Mouse (Mus musculus): ENCODE data around the gene Hist1h2bh.
A peak's percentile ranks its signal among the peaks of the same experiment; 100 is the strongest.

DNA sequence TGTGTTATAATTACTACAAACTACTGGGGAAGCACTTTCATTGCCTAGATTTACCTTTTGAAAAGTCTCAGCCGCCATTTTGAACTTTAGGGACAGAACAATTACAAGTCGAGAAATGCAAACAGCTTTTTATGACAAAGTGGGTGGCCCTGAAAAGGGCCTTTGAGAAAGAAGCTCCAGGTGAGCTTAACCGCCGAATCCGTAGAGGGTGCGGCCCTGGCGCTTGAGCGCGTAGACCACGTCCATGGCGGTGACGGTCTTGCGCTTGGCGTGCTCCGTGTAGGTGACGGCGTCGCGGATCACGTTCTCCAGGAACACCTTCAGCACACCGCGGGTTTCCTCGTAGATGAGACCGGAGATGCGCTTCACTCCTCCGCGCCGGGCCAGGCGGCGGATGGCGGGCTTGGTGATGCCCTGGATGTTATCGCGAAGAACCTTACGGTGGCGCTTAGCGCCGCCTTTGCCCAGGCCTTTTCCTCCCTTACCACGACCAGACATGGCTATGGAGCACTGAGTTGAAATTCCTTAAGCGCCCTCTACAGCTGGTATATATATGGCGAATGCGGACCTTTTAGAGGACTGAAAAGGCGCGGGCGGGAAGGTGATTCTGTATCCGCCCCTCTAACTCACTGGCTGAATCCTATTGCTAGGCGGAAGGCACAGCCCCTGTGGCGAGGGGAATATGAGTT, 8.1 kb upstream of the Hist1h2bh start, which contains the start of gene Hist1h4f:
- TF ChIP-seq POLR2A (IDR thresholded peaks at IDR 0.05; ENCODE audit: extremely low read depth, insufficient read depth, low read length) (peak; percentile 64), CTCF (IDR thresholded peaks at IDR 0.05; ENCODE audit: low read depth, low read length) (0 out of 2 replicates have a peak, but pooled peaks have one; percentile 7)
